Mouse (Mus musculus): Measurements from ENCODE around the gene Sez6l2. TPM values are rescaled to one million over a fixed set of nuclear protein-coding genes. Genes with fewer than 3 reads are reported as not detected.
A peak's percentile ranks its signal among the peaks of the same experiment; 100 is the strongest.

Sez6l2 gene
- polyA plus RNA-seq, 1 experiment: 1.2 TPM

GRCm38 (mm10) chr7:127007313-127008024, 57.1 kb downstream of the Sez6l2 start:
- H3K27ac ChIP-seq (ENCODE audit: insufficient read depth, low read depth, low read length): no peak overlapping the region
- H3K4me3 ChIP-seq (ENCODE audit: insufficient read depth, low read depth, low read length): no peak overlapping the region
- H3K27me3 ChIP-seq (replicated peaks; ENCODE audit: control insufficient read depth, insufficient read depth, low read length): no peaks in the 10 kb centered on the region
- TF ChIP-seq CTCF (conservative IDR thresholded peaks at IDR 0.05; ENCODE audit: insufficient read depth, insufficient read length, low read depth, low read length): no peak
- no peak for TF ChIP-seq POLR2A (IDR thresholded peaks at IDR 0.05; ENCODE audit: low read depth, low read length)
- WGBS: 85% methylated on average over 6 of the region's 6 CpGs
- 0 out of 2 replicates have a peak, but pooled peaks cover 6% of the 10 kb centered on the region for H3K4me1 ChIP-seq (ENCODE audit: control insufficient read depth, insufficient read depth, low read length)
- no peaks in the 10 kb centered on the region for H3K36me3 ChIP-seq (ENCODE audit: control insufficient read depth, insufficient read depth, low read length)
- DNase-seq: no peak

GRCm38 (mm10) chr7:127008239-127009019, 58.1 kb downstream of the Sez6l2 start:
- Histone ChIP-seq H3K4me3 (ENCODE audit: insufficient read depth, low read depth, low read length) (no peak overlapping the region), H3K27me3 (replicated peaks; ENCODE audit: control insufficient read depth, insufficient read depth, low read length) (no peaks in the 10 kb centered on the region), H3K4me1 (ENCODE audit: control insufficient read depth, insufficient read depth, low read length) (peaks cover 9% of the 10 kb centered on the region; the same call in 1 of the 2 replicates), H3K27ac (ENCODE audit: insufficient read depth, low read depth, low read length) (peak overlapping the region; percentile 66), H3K36me3 (ENCODE audit: control insufficient read depth, insufficient read depth, low read length) (no peaks in the 10 kb centered on the region)
- peak; percentile 67 for DNase-seq
- TF ChIP-seq CTCF (conservative IDR thresholded peaks at IDR 0.05; ENCODE audit: insufficient read depth, insufficient read length, low read depth, low read length) (no peak), POLR2A (IDR thresholded peaks at IDR 0.05; ENCODE audit: low read depth, low read length) (no peak)
- 55% methylated on average over 9 of the region's 9 CpGs for WGBS

- H3K4me3 ChIP-seq (ENCODE audit: insufficient read depth, low read depth, low read length): no peak overlapping the region
- no peak for TF ChIP-seq CTCF (conservative IDR thresholded peaks at IDR 0.05; ENCODE audit: insufficient read depth, insufficient read length, low read depth, low read length)
- TF ChIP-seq POLR2A (IDR thresholded peaks at IDR 0.05; ENCODE audit: low read depth, low read length): no peak
- 65% methylated on average over 17 of the region's 17 CpGs for WGBS
These were observed 59.1 kb downstream of the Sez6l2 start for GRCm38 (mm10) chr7:127009307-127010085.

GRCm38 (mm10) chr7:127011051-127011450, 60.7 kb downstream of the Sez6l2 start:
- 90% methylated on average over 2 of the region's 2 CpGs for WGBS
- H3K36me3 ChIP-seq (ENCODE audit: control insufficient read depth, insufficient read depth, low read length): no peaks in the 10 kb centered on the region
- DNase-seq: no peak
- TF ChIP-seq POLR2A (IDR thresholded peaks at IDR 0.05; ENCODE audit: low read depth, low read length): no peak
- TF ChIP-seq CTCF (conservative IDR thresholded peaks at IDR 0.05; ENCODE audit: insufficient read depth, insufficient read length, low read depth, low read length): no peak
- H3K4me3 ChIP-seq (ENCODE audit: insufficient read depth, low read depth, low read length): no peak overlapping the region
- no peaks in the 10 kb centered on the region for H3K27me3 ChIP-seq (replicated peaks; ENCODE audit: control insufficient read depth, insufficient read depth, low read length)
- H3K27ac ChIP-seq (ENCODE audit: insufficient read depth, low read depth, low read length): no peak overlapping the region
- peaks cover 5% of the 10 kb centered on the region; the same call in 1 of the 2 replicates for H3K4me1 ChIP-seq (ENCODE audit: control insufficient read depth, insufficient read depth, low read length)

More at GRCm38 (mm10) chr7:127009307-127010085, 59.1 kb downstream of the Sez6l2 start:
- no peak for DNase-seq
- H3K27me3 ChIP-seq (replicated peaks; ENCODE audit: control insufficient read depth, insufficient read depth, low read length): no peaks in the 10 kb centered on the region
- H3K4me1 ChIP-seq (ENCODE audit: control insufficient read depth, insufficient read depth, low read length): peaks cover 8% of the 10 kb centered on the region; the same call in 1 of the 2 replicates
- H3K36me3 ChIP-seq (ENCODE audit: control insufficient read depth, insufficient read depth, low read length): no peaks in the 10 kb centered on the region
- H3K27ac ChIP-seq (ENCODE audit: insufficient read depth, low read depth, low read length): peak overlapping the region; percentile 66

- Histone ChIP-seq H3K36me3 (ENCODE audit: control insufficient read depth, insufficient read depth, low read length) (no peaks in the 10 kb centered on the region), H3K27ac (ENCODE audit: insufficient read depth, low read depth, low read length) (no peak overlapping the region), H3K27me3 (replicated peaks; ENCODE audit: control insufficient read depth, insufficient read depth, low read length) (no peaks in the 10 kb centered on the region), H3K4me1 (ENCODE audit: control insufficient read depth, insufficient read depth, low read length) (peaks cover 5% of the 10 kb centered on the region; the same call in 1 of the 2 replicates), H3K4me3 (ENCODE audit: insufficient read depth, low read depth, low read length) (no peak overlapping the region)
- TF ChIP-seq CTCF (conservative IDR thresholded peaks at IDR 0.05; ENCODE audit: insufficient read depth, insufficient read length, low read depth, low read length) (no peak), POLR2A (IDR thresholded peaks at IDR 0.05; ENCODE audit: low read depth, low read length) (no peak)
- DNase-seq: no peak
- 78% methylated on average over 2 of the region's 2 CpGs for WGBS
These were observed 61.4 kb downstream of the Sez6l2 start for GRCm38 (mm10) chr7:127011717-127012116.

- TF ChIP-seq CTCF (conservative IDR thresholded peaks at IDR 0.05; ENCODE audit: insufficient read depth, insufficient read length, low read depth, low read length): no peak
- TF ChIP-seq POLR2A (IDR thresholded peaks at IDR 0.05; ENCODE audit: low read depth, low read length): no peak
- Histone ChIP-seq H3K4me3 (ENCODE audit: insufficient read depth, low read depth, low read length) (no peak overlapping the region), H3K27me3 (replicated peaks; ENCODE audit: control insufficient read depth, insufficient read depth, low read length) (no peaks in the 10 kb centered on the region), H3K4me1 (ENCODE audit: control insufficient read depth, insufficient read depth, low read length) (peaks cover 5% of the 10 kb centered on the region; the same call in 1 of the 2 replicates), H3K27ac (ENCODE audit: insufficient read depth, low read depth, low read length) (no peak overlapping the region), H3K36me3 (ENCODE audit: control insufficient read depth, insufficient read depth, low read length) (no peaks in the 10 kb centered on the region)
- WGBS: 66% methylated on average over 6 of the region's 6 CpGs
- DNase-seq: no peak
These were observed 62.0 kb downstream of the Sez6l2 start for GRCm38 (mm10) chr7:127012374-127012773.
